Mouse (Mus musculus): ENCODE results near the gene Trim54. TPM values are rescaled to one million over a fixed set of nuclear protein-coding genes. Genes with fewer than 3 reads are reported as not detected.
A peak's percentile ranks its signal among the peaks of the same experiment; 100 is the strongest.

The Trim54 gene
- total RNA-seq, 2 experiments from 2014 or later: not detected

- ATAC-seq (replicated peaks; ENCODE audit: low FRiP score, low TSS enrichment, poor library complexity, severe bottlenecking): no peak
Measured at GRCm38 (mm10) chr5:31095711-31096480, 20.6 kb upstream of the Trim54 start.

GRCm38 (mm10) chr5:31105814-31106335 lies 10.6 kb upstream of the Trim54 start, which contains the start of gene Dnajc5g:
TSS of gene Dnajc5g (plus strand) at chr5:31106285.
- no peak for ATAC-seq (replicated peaks; ENCODE audit: low FRiP score, low TSS enrichment, poor library complexity, severe bottlenecking)

- no peak for ATAC-seq (replicated peaks; ENCODE audit: low FRiP score, low TSS enrichment, poor library complexity, severe bottlenecking)
Measured at GRCm38 (mm10) chr5:31108000-31108490, 8.5 kb upstream of the Trim54 start, which contains the start of gene Slc30a3. TSS of gene Slc30a3 (minus strand) at chr5:31108237.

- no peak; the same call in 1 of the 2 replicates for ATAC-seq (replicated peaks; ENCODE audit: low FRiP score, low TSS enrichment, poor library complexity, severe bottlenecking)
Measured at GRCm38 (mm10) chr5:31110781-31111180, 5.7 kb upstream of the Trim54 start.

GRCm38 (mm10) chr5:31116912-31117311 lies 400 bp downstream of the Trim54 start:
- ATAC-seq (replicated peaks; ENCODE audit: low FRiP score, low TSS enrichment, poor library complexity, severe bottlenecking): no peak

- ATAC-seq (replicated peaks; ENCODE audit: low FRiP score, low TSS enrichment, poor library complexity, severe bottlenecking): no peak
Measured at GRCm38 (mm10) chr5:31121111-31121510, 4.6 kb downstream of the Trim54 start.

- no peak for ATAC-seq (replicated peaks; ENCODE audit: low FRiP score, low TSS enrichment, poor library complexity, severe bottlenecking)
Measured at GRCm38 (mm10) chr5:31123481-31123880, 7.0 kb downstream of the Trim54 start.

- no peak for ATAC-seq (replicated peaks; ENCODE audit: low FRiP score, low TSS enrichment, poor library complexity, severe bottlenecking)
Measured at GRCm38 (mm10) chr5:31126050-31126449, 9.5 kb downstream of the Trim54 start.

- no peak for ATAC-seq (replicated peaks; ENCODE audit: low FRiP score, low TSS enrichment, poor library complexity, severe bottlenecking)
Measured at GRCm38 (mm10) chr5:31136730-31137424, 20.4 kb downstream of the Trim54 start.

- no peak for ATAC-seq (replicated peaks; ENCODE audit: low FRiP score, low TSS enrichment, poor library complexity, severe bottlenecking)
Measured at GRCm38 (mm10) chr5:31137658-31138057, 21.1 kb downstream of the Trim54 start.

GRCm38 (mm10) chr5:31138241-31138967 lies 21.9 kb downstream of the Trim54 start, which contains the start of gene Ucn:
TSS of gene Ucn (minus strand) at chr5:31138829.
- ATAC-seq (replicated peaks; ENCODE audit: low FRiP score, low TSS enrichment, poor library complexity, severe bottlenecking): 0 out of 2 replicates have a peak, but pooled peaks have one; percentile 12

- peak; percentile 24; the same call in 1 of the 2 replicates for ATAC-seq (replicated peaks; ENCODE audit: low FRiP score, low TSS enrichment, poor library complexity, severe bottlenecking)
Measured at GRCm38 (mm10) chr5:31138968-31139425, 22.5 kb downstream of the Trim54 start.

- ATAC-seq (replicated peaks; ENCODE audit: low FRiP score, low TSS enrichment, poor library complexity, severe bottlenecking): no peak
Measured at GRCm38 (mm10) chr5:31149781-31150180, 33.3 kb downstream of the Trim54 start.

GRCm38 (mm10) chr5:31151746-31152145 lies 35.2 kb downstream of the Trim54 start:
- no peak for ATAC-seq (replicated peaks; ENCODE audit: low FRiP score, low TSS enrichment, poor library complexity, severe bottlenecking)

GRCm38 (mm10) chr5:31153516-31154151 lies 37.1 kb downstream of the Trim54 start:
- peak; percentile 5; the same call in 1 of the 2 replicates for ATAC-seq (replicated peaks; ENCODE audit: low FRiP score, low TSS enrichment, poor library complexity, severe bottlenecking)

- peak; percentile 93 for ATAC-seq (replicated peaks; ENCODE audit: low FRiP score, low TSS enrichment, poor library complexity, severe bottlenecking)
Measured at GRCm38 (mm10) chr5:31154152-31154553, 37.6 kb downstream of the Trim54 start, which contains the start of gene Mpv17. TSS of gene Mpv17 (minus strand) at chr5:31154251.

GRCm38 (mm10) chr5:31162462-31162861 lies 46.0 kb downstream of the Trim54 start:
- no peak for ATAC-seq (replicated peaks; ENCODE audit: low FRiP score, low TSS enrichment, poor library complexity, severe bottlenecking)

GRCm38 (mm10) chr5:31164878-31165277 lies 48.4 kb downstream of the Trim54 start:
- peak; percentile 79; the same call in 1 of the 2 replicates for ATAC-seq (replicated peaks; ENCODE audit: low FRiP score, low TSS enrichment, poor library complexity, severe bottlenecking)

- no peak for ATAC-seq (replicated peaks; ENCODE audit: low FRiP score, low TSS enrichment, poor library complexity, severe bottlenecking)
Measured at GRCm38 (mm10) chr5:31168630-31169029, 52.1 kb downstream of the Trim54 start.

Measured in megakaryocyte-erythroid progenitor cell, adult 5-6 weeks (primary cell).